Mouse (Mus musculus): Measurements from ENCODE around the gene Scn8a.

GRCm38 (mm10) chr15:100871107-100872011, 1.7 kb downstream of the Scn8a start:
- TF ChIP-seq CTCF (IDR thresholded peaks at IDR 0.05): no peak
- no peak for TF ChIP-seq EP300 (IDR thresholded peaks at IDR 0.05; ENCODE audit: insufficient read depth, low read depth, low read length)

Data from heart, adult 2 months (tissue).